Mouse (Mus musculus): Measurements from ENCODE around the gene Exoc6b.

DNA sequence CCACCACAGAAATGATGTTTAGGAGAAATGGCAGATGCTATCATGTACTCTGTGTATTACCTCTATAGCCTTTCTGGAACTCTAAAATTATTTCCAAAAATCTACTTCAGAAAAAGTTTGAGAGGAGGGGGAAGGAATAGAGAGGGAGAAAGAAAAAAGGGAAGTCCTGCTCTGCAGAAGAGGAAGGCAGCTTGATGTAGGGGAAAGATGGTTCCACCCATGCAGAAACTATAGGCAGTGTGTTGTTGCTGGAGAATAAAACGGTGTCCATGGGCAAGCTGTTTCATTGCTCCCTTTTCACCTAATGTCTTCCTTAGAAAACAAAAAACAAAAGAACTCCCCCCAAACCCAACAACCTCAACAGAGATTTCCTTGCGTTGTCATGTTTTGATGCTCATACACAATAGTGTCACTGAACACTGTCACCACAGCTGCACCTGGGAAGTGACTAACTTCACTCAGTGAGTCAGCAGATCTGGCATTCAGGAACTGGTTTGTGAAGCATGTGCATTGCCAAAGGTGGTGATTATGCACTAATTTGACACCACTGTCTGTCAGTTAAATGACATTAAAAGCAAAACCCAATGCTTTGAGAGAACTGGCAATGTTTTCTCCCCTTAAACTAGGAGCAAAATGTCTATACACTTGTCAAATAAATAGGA is 407.7 kb downstream of the Exoc6b start:
- TF ChIP-seq ZNF384 (IDR thresholded peaks at IDR 0.05; ENCODE audit: low read depth, low read length): no peak
- TF ChIP-seq CHD2 (IDR thresholded peaks at IDR 0.05; ENCODE audit: low read depth, low read length): no peak
- TF ChIP-seq HCFC1 (IDR thresholded peaks at IDR 0.05; ENCODE audit: borderline replicate concordance, insufficient read depth, low read length): no peak
- no peak for TF ChIP-seq MAFK (IDR thresholded peaks at IDR 0.05; ENCODE audit: insufficient read depth, low read depth, low read length)
- no peak for TF ChIP-seq ZC3H11A (IDR thresholded peaks at IDR 0.05; ENCODE audit: borderline replicate concordance, low read depth, low read length)

Measured in ES-E14 (cell line).